In the genomic region with DNA sequence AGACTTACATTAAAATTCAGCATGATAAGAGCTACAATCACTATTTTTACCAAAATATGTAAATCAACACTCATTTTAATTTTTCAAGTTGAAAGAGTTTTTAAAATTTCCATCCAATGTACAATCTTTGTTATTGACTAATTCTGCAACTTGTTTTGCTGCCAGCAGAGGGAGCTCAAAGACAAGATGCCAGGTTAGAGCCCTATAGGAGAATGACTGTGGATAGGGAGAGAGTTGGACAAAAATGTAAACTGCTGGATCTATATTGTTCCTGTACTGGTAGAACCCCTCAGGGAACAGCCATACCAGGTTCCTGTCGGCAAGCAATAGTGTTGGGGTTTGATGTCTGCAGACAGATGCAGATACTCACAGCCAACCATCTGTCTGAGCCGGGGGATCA, we compare ENCODE assay signal across 9 mouse cellular contexts.
A peak's percentile ranks its signal among the peaks of the same experiment; 100 is the strongest.
DNase-seq lines count a peak whose midpoint lies in the region; TF ChIP-seq lines count a peak whose summit lies in the region.
"Had no signal": no experiment of that assay in that cellular context is flagged by ENCODE, and none has a peak within 500 bp of the region (broad histone marks: within the 10 kb centered on the region; RNA-seq: fewer than 3 reads in every experiment).

No protein-coding gene starts in this region.

- 48% methylated on average over 2 of the region's 2 CpGs for WGBS in cerebellum, adult 2 months

- TF ChIP-seq POLR2A in cerebellum, adult 2 months (IDR thresholded peaks at IDR 0.05; ENCODE audit: borderline replicate concordance, insufficient read depth, low read length) = no peak

- no peaks in the 10 kb centered on the region for H3K4me1 ChIP-seq in cerebellum, adult 2 months (ENCODE audit: control insufficient read depth, insufficient read depth, low read length)
- H3K4me1 ChIP-seq: neural tube, embryonic 12.5 days had no signal

- H3K4me3 ChIP-seq in cerebellum, adult 2 months (replicated peaks; ENCODE audit: insufficient read depth, low read depth, low read length) = no peak overlapping the region
- H3K4me3 ChIP-seq: neural tube, embryonic 12.5 days had no signal

- no peak; the same call in 1 of the 2 replicates for TF ChIP-seq CTCF in cerebellum, adult 2 months (IDR thresholded peaks at IDR 0.05; ENCODE audit: borderline replicate concordance, insufficient read depth, low read depth, low read length)

- H3K27me3 ChIP-seq in cerebellum, adult 2 months (ENCODE audit: control insufficient read depth, insufficient read depth, low read length) = no peaks in the 10 kb centered on the region
- H3K27me3 ChIP-seq: neural tube, embryonic 12.5 days had no signal

- no peak overlapping the region for H3K27ac ChIP-seq in cerebellum, adult 2 months (ENCODE audit: insufficient read depth, low read length)
- H3K27ac ChIP-seq: neural tube, embryonic 12.5 days had no signal

- intact Hi-C loops in left cerebral cortex, postnatal 14 days (cut with DNase I) = loop anchor here (2.0 to 5.0 kb wide), 2 partner anchors 514 to 552 kb away; no protein-coding TSS in a partner anchor

- peak; percentile 7 to 16 for DNase-seq in cerebellum, adult 2 months
- DNase-seq in cerebellum, adult 9-11 months = no peak
- DNase-seq in urinary bladder, postnatal 14 days (ENCODE audit: low spot score) = peak; percentile 4
- DNase-seq in urinary bladder, postnatal 10 days (ENCODE audit: low spot score) = no peak
- DNase-seq in frontal cortex, postnatal 36 days (ENCODE audit: low spot score in 2 of 2) = peak; percentile 21 to 58
- peak; percentile 38 to 62 for DNase-seq in left cerebral cortex, postnatal 14 days (ENCODE audit: low spot score in 2 of 2)
- peak; percentile 6 to 10 for DNase-seq in right cerebral cortex, postnatal 36 days (ENCODE audit: low spot score in 2 of 2)
- DNase-seq in gastrocnemius, adult 18-20 months (ENCODE audit: low spot score) = no peak

Comparison
In these comparisons a context has a peak if more than half of its experiments do, and no peak if none do; other contexts are left out.
1. DNase-seq: peak in cerebellum, adult 2 months (2 of 2), urinary bladder, postnatal 14 days (single experiment), frontal cortex, postnatal 36 days (2 of 2), left cerebral cortex, postnatal 14 days (2 of 2) and right cerebral cortex, postnatal 36 days (2 of 2); none in cerebellum, adult 9-11 months (single experiment), urinary bladder, postnatal 10 days (single experiment) and gastrocnemius, adult 18-20 months (single experiment).